Mouse (Mus musculus) stomach, postnatal 0 days (tissue): ENCODE results near the gene Gpr89.

ENCODE experiments used
- CTCF ChIP-seq: IDR thresholded peaks from 2 replicates; pipeline ENCODE4 v1.5.1; 2016; ENCODE audit warnings: antibody characterized with exemption, low read depth, mild to moderate bottlenecking, moderate library complexity
- EP300 ChIP-seq: optimal IDR thresholded peaks from 2 replicates; pipeline ENCODE3; 2016; ENCODE audit warnings: antibody characterized with exemption

DNA sequence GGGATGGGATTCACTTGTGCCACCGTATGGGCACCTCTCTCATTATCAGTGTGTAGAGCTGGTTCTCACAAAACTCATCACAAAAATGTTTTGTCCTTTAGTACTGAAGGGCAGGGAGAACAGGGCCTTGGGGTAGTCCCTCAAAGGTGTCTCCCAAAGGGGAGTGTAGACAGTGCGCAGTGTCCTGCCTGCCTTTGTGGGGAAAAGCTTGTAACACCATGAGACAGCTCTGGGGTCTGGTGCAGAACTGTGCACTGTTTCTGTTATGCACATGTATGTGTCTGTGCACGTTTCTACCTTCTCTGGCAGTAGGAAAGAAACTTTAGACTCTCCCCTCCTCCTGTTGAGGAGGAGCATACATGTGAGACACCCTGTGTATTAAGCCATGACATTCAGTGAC is 37.3 kb downstream of the Gpr89 start:
- TF ChIP-seq EP300, result no peak
- TF ChIP-seq CTCF, result no peak
